Mouse (Mus musculus) thymus, adult 2 months (tissue): Measurements from ENCODE around the gene Ankfn1.

Source experiments
- CTCF ChIP-seq: fragments of 200-500 bp; IDR thresholded peaks from 2 replicates; pipeline ENCODE4 v1.5.1; 2012; ENCODE audit warnings: mild to moderate bottlenecking, control low read depth, low read length, moderate library complexity, borderline replicate concordance; ENCODE audit not compliant: control insufficient read depth, poor library complexity, insufficient read depth; ENCODE audit errors: extremely low read depth
- POLR2A ChIP-seq: fragments of 200-500 bp; IDR thresholded peaks from 2 replicates; pipeline ENCODE4 v1.6.1; 2012; ENCODE audit warnings: mild to moderate bottlenecking, low read length, control low read depth, moderate library complexity; ENCODE audit not compliant: control insufficient read depth, poor library complexity, insufficient read depth; ENCODE audit errors: extremely low read depth

DNA sequence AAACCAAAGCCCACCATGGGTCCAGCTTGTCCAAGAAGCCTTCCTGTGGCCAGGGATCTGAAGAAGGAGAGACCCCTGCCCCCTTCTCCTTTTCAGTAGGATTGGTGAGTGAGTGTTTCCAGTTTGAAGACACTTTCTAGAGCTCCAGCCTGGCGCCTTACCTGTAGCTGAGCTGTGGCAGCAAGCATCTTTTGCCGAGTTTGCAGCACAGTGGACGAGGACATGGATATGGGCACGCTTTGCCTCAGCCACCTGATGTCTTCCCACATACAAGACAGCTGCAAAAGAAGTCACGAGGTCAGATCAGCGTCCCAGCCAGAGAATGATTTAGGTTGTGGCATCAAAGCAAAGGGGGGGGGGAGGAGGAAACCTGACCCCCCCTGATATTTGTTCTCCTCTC is 336.9 kb downstream of the Ankfn1 start:
- TF ChIP-seq POLR2A (no peak), CTCF (no peak)
